Mouse (Mus musculus): ENCODE data around the gene Tnip2.

Gene Tnip2

GRCm38 (mm10) chr5:34513466-34514217 lies at the start of gene Tnip2:
Tnip2 (minus strand) TSS chr5:34513991.
- CTCF ChIA-PET: interaction anchor here (0.6 kb wide), 1 partner anchor 40 kb away, joined by 4 read pairs; no protein-coding TSS in a partner anchor

GRCm38 (mm10) chr5:34551821-34552220 lies 38.0 kb upstream of the Tnip2 start:
- CTCF ChIA-PET: no interaction called here

- CTCF ChIA-PET: interaction anchor here (0.8 kb wide), 1 partner anchor 26 kb away, joined by 3 read pairs; no protein-coding TSS in a partner anchor
Measured at GRCm38 (mm10) chr5:34550251-34550650, 36.5 kb upstream of the Tnip2 start.

- CTCF ChIA-PET: interaction anchor here (0.8 kb wide), 1 partner anchor 26 kb away, joined by 3 read pairs; no protein-coding TSS in a partner anchor
Measured at GRCm38 (mm10) chr5:34549483-34550221, 35.9 kb upstream of the Tnip2 start.

- CTCF ChIA-PET: interaction anchor here (0.6 kb wide), 1 partner anchor 29 kb away, joined by 8 read pairs; no protein-coding TSS in a partner anchor
Measured at GRCm38 (mm10) chr5:34549135-34549482, 35.3 kb upstream of the Tnip2 start.

- CTCF ChIA-PET: no interaction called here
Measured at GRCm38 (mm10) chr5:34547410-34547809, 33.6 kb upstream of the Tnip2 start.

DNA sequence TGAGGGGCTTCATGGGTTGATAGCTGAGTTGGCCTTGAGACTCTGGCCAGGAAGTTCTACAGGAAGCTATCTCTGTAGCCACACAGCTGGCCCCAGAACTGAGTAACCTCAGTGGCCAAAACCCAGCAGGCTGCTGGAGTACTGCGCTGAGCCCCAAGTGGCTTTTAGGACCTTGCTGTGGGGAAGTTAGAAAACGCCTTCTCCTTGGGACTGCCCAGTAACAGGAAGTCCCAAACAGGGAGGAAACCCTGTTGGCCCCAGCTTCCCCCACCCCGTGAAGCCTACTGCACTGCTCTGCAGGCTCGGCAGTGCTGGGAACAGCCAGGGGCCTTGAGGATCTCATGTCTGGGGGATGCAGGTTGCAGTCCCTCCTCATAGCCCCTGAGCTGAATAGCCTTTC lies 29.3 kb upstream of the Tnip2 start:
- CTCF ChIA-PET: interaction anchor here (0.6 to 1.5 kb wide), 5 partner anchors 19 to 94 kb away, joined by 3 to 4 read pairs (median 3); partner anchors contain the start of gene Mfsd10

GRCm38 (mm10) chr5:34542166-34542565 lies 28.4 kb upstream of the Tnip2 start:
- CTCF ChIA-PET: interaction anchor here (0.6 to 1.5 kb wide), 2 partner anchors 95 to 1463 kb away, joined by 3 read pairs; partner anchors contain the start of gene Mfsd10

DNA sequence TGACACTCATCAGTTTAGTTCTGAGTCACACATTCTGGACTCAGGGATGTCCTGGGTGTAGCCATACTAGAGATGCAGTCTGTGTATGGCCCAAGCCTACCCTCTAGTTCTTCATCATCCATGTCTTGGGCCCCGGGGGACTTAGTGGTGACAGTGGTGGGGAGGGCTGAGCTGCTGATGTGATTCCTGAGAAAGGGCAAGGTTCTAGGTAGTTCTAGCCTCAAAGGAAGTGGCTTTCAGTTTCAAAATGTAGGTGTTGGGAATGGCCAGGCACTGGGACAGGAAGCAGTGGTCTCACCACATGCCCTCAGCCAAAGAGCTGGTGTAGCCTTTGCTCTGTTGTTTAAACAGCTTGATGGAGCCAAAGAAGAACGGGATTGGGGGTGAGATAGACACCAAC lies 25.3 kb upstream of the Tnip2 start:
- CTCF ChIA-PET: interaction anchor here (0.6 to 0.8 kb wide), 2 partner anchors 45 to 124 kb away, joined by 3 to 5 read pairs; no protein-coding TSS in a partner anchor

GRCm38 (mm10) chr5:34538527-34538926 lies 24.7 kb upstream of the Tnip2 start:
- CTCF ChIA-PET: interaction anchor here (0.6 to 1.0 kb wide), 2 partner anchors 12 to 125 kb away, joined by 3 read pairs; no protein-coding TSS in a partner anchor

GRCm38 (mm10) chr5:34538079-34538478 lies 24.3 kb upstream of the Tnip2 start:
- CTCF ChIA-PET: interaction anchor here (1.0 kb wide), 1 partner anchor 12 kb away, joined by 3 read pairs; no protein-coding TSS in a partner anchor

DNA sequence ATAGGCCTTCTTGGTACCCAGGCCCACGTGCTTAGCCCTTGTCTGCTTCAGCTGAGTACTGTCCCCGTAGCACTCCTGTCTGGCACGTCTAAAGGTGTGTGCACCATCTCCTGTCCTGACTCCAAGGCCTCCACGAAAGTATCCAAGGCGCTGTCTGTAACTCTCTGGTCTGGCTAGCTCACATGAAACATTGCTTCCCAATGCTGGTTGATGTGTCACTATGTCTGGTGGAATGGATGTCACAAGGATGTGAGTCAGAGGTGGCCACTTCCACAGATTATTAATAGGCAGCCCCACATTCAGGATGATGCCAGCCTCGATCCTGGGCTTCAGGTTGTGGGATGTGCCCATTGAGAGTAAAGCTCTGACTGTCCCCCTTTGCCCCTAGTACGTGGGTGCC lies 22.0 kb upstream of the Tnip2 start:
- CTCF ChIA-PET: interaction anchor here (0.9 kb wide), 1 partner anchor 8 kb away, joined by 4 read pairs; no protein-coding TSS in a partner anchor

- CTCF ChIA-PET: no interaction called here
Measured at GRCm38 (mm10) chr5:34534776-34535581, 21.2 kb upstream of the Tnip2 start.

DNA sequence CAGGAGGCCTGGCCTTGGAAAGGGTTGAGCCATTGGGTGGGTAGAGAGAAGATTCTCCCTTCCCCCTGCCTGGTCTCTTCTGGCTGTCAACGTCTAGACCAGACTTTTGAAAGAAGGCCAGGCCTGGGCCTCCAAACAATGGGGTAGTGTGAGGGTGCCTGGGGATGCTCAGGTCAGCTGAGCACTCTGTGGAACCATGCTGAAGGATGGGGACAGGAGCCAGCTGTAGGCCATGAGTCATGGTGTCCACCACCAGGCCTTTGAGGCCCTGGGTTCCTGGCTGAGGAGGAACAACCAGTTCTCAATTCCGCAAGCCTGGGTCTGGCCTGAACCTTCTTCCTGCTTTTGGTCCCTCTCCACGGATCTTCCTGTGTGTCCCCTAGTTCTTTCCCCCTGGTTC lies 20.0 kb upstream of the Tnip2 start:
- CTCF ChIA-PET: no interaction called here

GRCm38 (mm10) chr5:34533066-34533465 lies 19.3 kb upstream of the Tnip2 start:
- CTCF ChIA-PET: no interaction called here

- CTCF ChIA-PET: no interaction called here
Measured at GRCm38 (mm10) chr5:34530687-34531086, 16.9 kb upstream of the Tnip2 start.

- CTCF ChIA-PET: no interaction called here
Measured at GRCm38 (mm10) chr5:34530116-34530515, 16.3 kb upstream of the Tnip2 start.

GRCm38 (mm10) chr5:34528724-34529123 lies 14.9 kb upstream of the Tnip2 start:
- CTCF ChIA-PET: interaction anchor here (0.6 kb wide), 1 partner anchor 858 kb away, joined by 3 read pairs; no protein-coding TSS in a partner anchor

- CTCF ChIA-PET: interaction anchor here (0.6 to 1.1 kb wide), 2 partner anchors 9 to 120 kb away, joined by 3 to 4 read pairs; no protein-coding TSS in a partner anchor
Measured at GRCm38 (mm10) chr5:34527352-34527751, 13.6 kb upstream of the Tnip2 start.

- CTCF ChIA-PET: interaction anchor here (0.7 kb wide), 1 partner anchor 12 kb away, joined by 3 read pairs; no protein-coding TSS in a partner anchor
Measured at GRCm38 (mm10) chr5:34526477-34526775, 12.6 kb upstream of the Tnip2 start.
